Mouse (Mus musculus) lung, postnatal 36 days (tissue): ENCODE measurements at regions not wholly inside any gene's neighbourhood (a gene's known extent, or its start where the extent isn't known, plus 50 kb on each side); places are given as distances from the start of the nearest gene placed in this dataset.

Experiments used
- DNase-seq: peaks from one replicate; pipeline ENCODE4 v3.0.0; 2022; ENCODE audit warnings: mixed read lengths

GRCm38 (mm10) chr4:55281486-55282096, 68.3 kb upstream of the Rad23b start:
- no peak for DNase-seq

GRCm38 (mm10) chr4:55282474-55282873, 67.4 kb upstream of the Rad23b start:
- DNase-seq: no peak

GRCm38 (mm10) chr4:55284722-55285225, 65.1 kb upstream of the Rad23b start:
- peak; percentile 34 for DNase-seq

- no peak for DNase-seq
These were observed 64.2 kb upstream of the Rad23b start for GRCm38 (mm10) chr4:55285641-55286040.

- no peak for DNase-seq
These were observed 61.4 kb upstream of the Rad23b start for GRCm38 (mm10) chr4:55288456-55288855.

GRCm38 (mm10) chr4:55292277-55292676, 57.6 kb upstream of the Rad23b start:
- peak; percentile 43 for DNase-seq

- DNase-seq: no peak
These were observed 57.1 kb upstream of the Rad23b start for GRCm38 (mm10) chr4:55292701-55293100.

- no peak for DNase-seq
These were observed 56.3 kb upstream of the Rad23b start for GRCm38 (mm10) chr4:55293347-55294079.

GRCm38 (mm10) chr4:55294255-55294687, 55.6 kb upstream of the Rad23b start:
- no peak for DNase-seq

- no peak for DNase-seq
These were observed 52.0 kb upstream of the Rad23b start for GRCm38 (mm10) chr4:55297841-55298240.
